Mouse (Mus musculus) olfactory bulb, adult 2 months (tissue): ENCODE results near the gene Msantd2. TPM values are rescaled to one million over a fixed set of nuclear protein-coding genes. Genes with fewer than 3 reads are reported as not detected.

Source experiments
- H3K27ac ChIP-seq: fragments of 200-500 bp; 2 replicates; pipeline ENCODE4 v1.5.1; 2012; ENCODE audit warnings: low read depth, low read length; ENCODE audit not compliant: insufficient read depth
- H3K4me1 ChIP-seq: fragments of 200-500 bp; 2 replicates; pipeline ENCODE4 v1.6.1; 2012; ENCODE audit warnings: low read length; ENCODE audit not compliant: control insufficient read depth, insufficient read depth
- H3K4me3 ChIP-seq: fragments of 200-500 bp; 2 replicates; pipeline ENCODE4 v1.5.1; 2012; ENCODE audit warnings: mild to moderate bottlenecking, low read depth, low read length, moderate library complexity; ENCODE audit not compliant: insufficient read depth
- CTCF ChIP-seq: fragments of 200-500 bp; IDR thresholded peaks from 2 replicates; pipeline ENCODE4 v1.5.1; 2012; ENCODE audit warnings: low read depth, mild to moderate bottlenecking, low read length, moderate library complexity; ENCODE audit not compliant: insufficient read depth
- POLR2A ChIP-seq: fragments of 200-500 bp; IDR thresholded peaks from 2 replicates; pipeline ENCODE4 v1.6.1; 2012; ENCODE audit warnings: mild to moderate bottlenecking, low read depth, low read length, moderate library complexity; ENCODE audit not compliant: insufficient read depth
- WGBS: fragments of 180-500 bp; shearing (Covaris S2); methylation state at CpG from one replicate; pipeline ENCODE4 v1.1.7; 2018; 5-methylcytosine and 5-hydroxymethylcytosine counted together
- polyA plus RNA-seq: library from polyadenylated mRNA; stranded (reverse); fragments of >200 nt; gene quantifications from 2 replicates; pipeline ENCODE4 v1.2.4, GENCODE M21; 2012; ENCODE audit warnings: low replicate concordance; ENCODE audit not compliant: missing spikeins, insufficient read depth, insufficient read length

The Msantd2 gene
- polyA plus RNA-seq, 1 experiment = not detected

GRCm38 (mm10) chr9:37545166-37545610 is 56.1 kb downstream of the Msantd2 start:
- Histone ChIP-seq H3K4me1 (peaks cover 12% of the 10 kb centered on the region), H3K4me3 (peak overlapping the region; percentile 27), H3K27ac (no peak overlapping the region)
- WGBS = 28% methylated on average over 17 of the region's 17 CpGs
- no peak for TF ChIP-seq CTCF
- no peak for TF ChIP-seq POLR2A

- TF ChIP-seq POLR2A = no peak
- no peak for TF ChIP-seq CTCF
- WGBS = 57% methylated on average over 27 of the region's 27 CpGs
- H3K4me3 ChIP-seq = no peak overlapping the region
- peaks cover 12% of the 10 kb centered on the region for H3K4me1 ChIP-seq
- no peak overlapping the region for H3K27ac ChIP-seq
Observed at GRCm38 (mm10) chr9:37545847-37546452, 56.8 kb downstream of the Msantd2 start.

- H3K4me3 ChIP-seq = no peak overlapping the region
- no peak overlapping the region for H3K27ac ChIP-seq
- TF ChIP-seq CTCF = no peak
- TF ChIP-seq POLR2A = no peak
- peaks cover 14% of the 10 kb centered on the region for H3K4me1 ChIP-seq
- 75% methylated on average over 1 of the region's 1 CpGs for WGBS
Observed at GRCm38 (mm10) chr9:37546889-37547288, 57.8 kb downstream of the Msantd2 start.

- WGBS = 61% methylated on average over 1 of the region's 1 CpGs
- Histone ChIP-seq H3K4me3 (peak overlapping the region; percentile 25; the same call in 1 of the 2 replicates), H3K27ac (no peak overlapping the region), H3K4me1 (peaks cover 21% of the 10 kb centered on the region)
- no peak for TF ChIP-seq POLR2A
- no peak for TF ChIP-seq CTCF
Observed at GRCm38 (mm10) chr9:37550435-37550834, 61.3 kb downstream of the Msantd2 start.

- TF ChIP-seq POLR2A (no peak), CTCF (no peak)
- Histone ChIP-seq H3K27ac (peak overlapping the region; percentile 28), H3K4me1 (peaks cover 24% of the 10 kb centered on the region), H3K4me3 (peak overlapping the region; percentile 61)
- 4% methylated on average over 23 of the region's 23 CpGs for WGBS
Observed at GRCm38 (mm10) chr9:37551751-37552531, 62.8 kb downstream of the Msantd2 start.

GRCm38 (mm10) chr9:37552536-37553293 is 63.6 kb downstream of the Msantd2 start, which contains the start of gene Nrgn:
TSS of gene Nrgn (minus strand) at chr9:37552904.
- peak within 1 kb of the TSS; percentile 28 for H3K27ac ChIP-seq
- WGBS = 6% methylated on average over 31 of the region's 31 CpGs

GRCm38 (mm10) chr9:37554279-37554678 is 65.2 kb downstream of the Msantd2 start:
- Histone ChIP-seq H3K4me1 (peaks cover 24% of the 10 kb centered on the region), H3K4me3 (no peak overlapping the region), H3K27ac (no peak overlapping the region)
- WGBS = 95% methylated on average over 1 of the region's 1 CpGs
- TF ChIP-seq CTCF = no peak
- no peak for TF ChIP-seq POLR2A

More at GRCm38 (mm10) chr9:37552536-37553293, 63.6 kb downstream of the Msantd2 start, which contains the start of gene Nrgn:
- Histone ChIP-seq H3K4me1 (peaks cover 24% of the 10 kb centered on the region), H3K4me3 (peak within 1 kb of the TSS; percentile 61)
- TF ChIP-seq CTCF (no peak), POLR2A (0 out of 2 replicates have a peak, but pooled peaks have one; percentile 26)

GRCm38 (mm10) chr9:37554838-37555748 is 66.0 kb downstream of the Msantd2 start, which contains the start of gene Siae:
TSS of gene Siae (plus strand) at chr9:37555698.
- TF ChIP-seq POLR2A = no peak
- WGBS = 35% methylated on average over 7 of the region's 7 CpGs
- H3K4me1 ChIP-seq = peaks cover 24% of the 10 kb centered on the region
- no peak within 1 kb of the TSS for H3K4me3 ChIP-seq
- no peak within 1 kb of the TSS for H3K27ac ChIP-seq
